Mouse (Mus musculus) gastrocnemius, postnatal 36 days (tissue): ENCODE data around the gene Tnfrsf18. TPM values are rescaled to one million over a fixed set of nuclear protein-coding genes. Genes with fewer than 3 reads are reported as not detected.

Source experiments
- DNase-seq, 2 experiments: peaks; one replicate each; pipeline ENCODE4 v3.0.0; 2022
- intact Hi-C: fragments of 180-260 bp; cut with DNase I; formaldehyde crosslinking; loops from one replicate; pipeline ENCODE4 v1.15.1; 2025
- long read RNA-seq, 2 experiments: library from polyadenylated mRNA; stranded (forward); transcript quantifications; one replicate each; pipeline ENCODE4 v2.0.0; 2021
- total RNA-seq, 2 experiments: library from RNA; stranded (reverse); gene quantifications; 2 replicates each; pipeline ENCODE4 v1.2.3; 2021

The Tnfrsf18 gene
- under 1 TPM in 1 of 2 experiments, not detected in 1; 0.48 TPM for total RNA-seq
- long read RNA-seq, experiment 1: 0 reads
- long read RNA-seq, experiment 2: 0 reads

DNA sequence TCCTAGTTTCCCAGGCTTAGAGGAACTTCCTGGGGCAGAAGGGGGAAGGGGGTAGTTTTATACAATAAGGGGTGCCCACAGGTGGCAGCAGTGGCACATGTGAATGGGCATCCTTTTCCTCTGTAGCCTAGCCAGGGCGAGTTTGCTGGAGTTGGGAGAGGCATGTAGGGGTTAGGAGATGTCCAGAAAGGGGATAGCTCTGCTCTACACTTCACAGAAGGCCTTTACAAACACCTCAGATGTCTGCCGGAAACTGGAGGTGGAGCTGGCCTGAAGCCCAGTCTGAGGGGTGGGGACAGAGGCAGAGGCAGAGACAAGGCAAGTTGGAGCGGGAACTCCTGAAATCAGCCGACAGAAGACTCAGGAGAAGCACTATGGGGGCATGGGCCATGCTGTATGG, at the start of gene Tnfrsf18:
Gene Tnfrsf18 (plus strand): TSS at position 152 of the 400 bp plus-strand sequence.
- intact Hi-C loops: no loop called here
- DNase-seq: no peak

DNA sequence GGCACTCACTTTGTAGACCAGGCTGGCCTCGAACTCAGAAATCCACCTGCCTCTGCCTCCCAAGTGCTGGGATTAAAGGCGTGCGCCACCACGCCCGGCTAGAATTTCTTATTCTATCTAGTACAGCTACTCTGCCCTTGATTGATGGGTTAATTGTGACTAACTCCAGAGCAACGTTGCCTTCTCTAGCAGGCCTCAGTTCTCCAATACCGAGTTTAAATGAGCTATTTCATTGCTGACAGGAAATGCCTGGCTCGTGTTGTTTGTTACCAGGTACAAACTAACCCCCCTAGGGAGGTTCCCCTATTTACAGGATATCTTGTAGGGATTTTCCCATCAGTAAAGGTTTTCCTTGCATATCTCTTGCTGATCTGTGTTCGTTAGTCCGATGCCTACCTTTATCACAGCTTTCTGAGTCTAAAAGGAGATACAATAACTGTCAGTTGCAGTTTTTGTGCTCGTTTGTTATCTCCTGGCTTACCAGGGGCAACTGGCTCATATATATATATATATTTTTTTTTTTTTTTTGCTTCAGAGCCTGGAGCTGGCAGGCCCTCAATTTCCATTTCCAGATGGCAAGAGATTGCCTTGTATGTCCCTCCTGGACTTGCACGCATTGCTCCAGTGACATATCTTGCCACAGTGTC, 44.4 kb upstream of the Tnfrsf18 start:
- intact Hi-C loops: no loop called here
- DNase-seq: no peak

DNA sequence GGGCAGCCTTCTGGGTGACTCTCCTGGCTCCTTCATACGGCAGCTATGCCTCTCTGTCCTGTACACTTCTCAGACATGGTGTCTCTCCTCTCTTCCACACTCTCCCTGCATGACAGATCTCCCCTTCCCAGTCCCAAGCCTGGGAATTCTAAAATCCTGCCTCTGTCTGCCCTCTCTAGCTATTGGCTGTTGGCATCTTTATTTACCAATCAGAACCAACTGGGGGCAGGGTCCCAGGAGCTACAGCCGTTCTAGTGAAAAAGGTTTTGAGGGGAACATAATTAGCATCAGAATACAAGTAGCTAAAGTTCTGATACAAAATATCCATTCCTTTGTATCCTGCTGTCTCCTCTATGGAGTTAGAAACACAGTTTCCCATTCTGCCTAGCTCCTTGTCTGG, 42.2 kb upstream of the Tnfrsf18 start:
- no peak for DNase-seq
- intact Hi-C loops: no loop called here

DNA sequence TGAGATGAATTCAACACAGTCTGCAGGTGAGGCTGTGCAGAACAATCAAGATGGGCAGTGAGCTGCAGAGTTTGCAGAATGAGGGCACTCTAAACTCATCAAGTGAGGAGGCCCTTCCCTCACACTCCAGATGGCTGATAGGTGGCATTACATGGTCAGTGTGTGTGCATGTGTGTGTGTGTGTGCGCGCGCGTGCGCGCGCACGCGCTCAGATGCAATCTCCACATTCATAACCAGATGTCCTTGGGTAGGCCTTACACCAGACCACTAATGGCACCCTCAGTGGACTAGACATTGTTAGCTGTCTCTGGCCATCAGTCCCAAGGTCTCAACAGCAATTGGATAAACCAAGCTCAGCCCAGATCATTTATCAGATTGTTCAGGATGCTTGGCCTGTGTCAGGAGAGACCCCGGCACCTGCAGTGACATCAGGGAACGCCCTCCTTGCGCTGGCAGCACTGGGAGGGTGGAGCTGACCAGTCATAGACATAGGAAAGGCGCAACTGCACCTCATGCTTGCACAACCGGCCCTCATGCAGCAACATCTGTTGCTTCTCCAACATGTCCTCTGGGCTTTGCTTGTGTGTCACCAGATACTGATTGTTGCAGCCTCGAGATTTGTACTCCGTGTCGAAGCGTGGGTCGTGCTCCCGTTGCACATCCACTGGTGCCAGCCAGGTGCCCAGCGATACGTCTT, 34.6 kb upstream of the Tnfrsf18 start:
- DNase-seq: no peak
- intact Hi-C loops: loop anchor here (5.0 kb wide), 2 partner anchors 34 to 41 kb away; no protein-coding TSS in a partner anchor

DNA sequence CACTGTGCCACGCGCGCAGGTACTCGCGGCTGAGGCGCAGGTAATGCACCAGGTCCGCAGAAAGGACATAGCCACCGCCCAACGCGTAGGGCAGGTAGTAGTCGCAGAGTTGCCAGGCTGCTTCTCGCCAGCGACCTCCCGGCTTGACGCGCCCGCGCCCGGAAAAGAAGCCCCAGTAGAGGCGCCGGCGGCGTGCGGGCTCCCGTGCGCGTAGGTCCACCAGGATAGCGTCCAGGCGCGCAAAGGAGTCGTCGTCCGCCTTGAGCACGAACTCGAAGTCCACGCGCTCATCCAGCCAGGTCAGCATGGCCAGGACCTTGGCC, 34.1 kb upstream of the Tnfrsf18 start:
- DNase-seq: no peak
- intact Hi-C loops: loop anchor here (5.0 kb wide), 2 partner anchors 35 to 40 kb away; no protein-coding TSS in a partner anchor

DNA sequence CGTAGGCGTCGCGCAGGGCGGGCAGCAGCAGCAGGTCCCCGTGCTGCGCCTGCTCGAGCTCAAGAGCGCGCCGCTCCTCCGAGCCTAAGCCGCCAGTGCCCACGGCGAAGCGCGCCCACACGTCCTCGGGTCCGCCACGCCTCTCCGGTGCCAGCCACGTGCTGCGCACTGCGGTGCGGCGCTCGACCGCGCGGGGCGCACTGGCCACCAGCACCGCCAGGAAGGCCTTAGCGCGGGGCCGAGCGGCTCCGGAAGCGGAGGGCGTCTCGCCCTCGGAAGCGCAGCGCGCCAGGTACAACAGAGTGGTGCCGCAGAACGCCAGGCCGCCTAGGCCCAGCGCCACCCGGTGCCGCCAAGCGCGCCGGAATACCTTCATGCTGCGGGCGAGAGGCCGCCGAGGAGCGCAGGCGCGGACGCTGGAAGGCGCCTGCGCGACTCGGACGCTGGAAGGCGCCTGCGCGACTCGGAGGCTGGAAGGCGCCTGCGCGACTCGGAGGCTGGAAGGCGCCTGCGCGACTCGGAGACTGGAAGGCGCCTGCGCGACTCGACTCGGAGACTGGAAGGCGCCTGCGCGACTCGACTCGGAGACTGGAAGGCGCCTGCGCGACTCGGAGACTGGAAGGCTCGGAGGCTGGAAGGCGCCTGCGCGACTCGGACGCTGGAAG, 33.6 kb upstream of the Tnfrsf18 start, which contains the start of the genes B3galt6 and Sdf4:
Gene B3galt6 (minus strand): TSS at position 409 of the 665 bp plus-strand sequence.
Gene Sdf4 (plus strand): TSS at position 632 of the 665 bp plus-strand sequence.
- intact Hi-C loops: loop anchor here (5.0 kb wide), 2 partner anchors 35 to 40 kb away; no protein-coding TSS in a partner anchor
- DNase-seq: peak; percentile 87 to 88

DNA sequence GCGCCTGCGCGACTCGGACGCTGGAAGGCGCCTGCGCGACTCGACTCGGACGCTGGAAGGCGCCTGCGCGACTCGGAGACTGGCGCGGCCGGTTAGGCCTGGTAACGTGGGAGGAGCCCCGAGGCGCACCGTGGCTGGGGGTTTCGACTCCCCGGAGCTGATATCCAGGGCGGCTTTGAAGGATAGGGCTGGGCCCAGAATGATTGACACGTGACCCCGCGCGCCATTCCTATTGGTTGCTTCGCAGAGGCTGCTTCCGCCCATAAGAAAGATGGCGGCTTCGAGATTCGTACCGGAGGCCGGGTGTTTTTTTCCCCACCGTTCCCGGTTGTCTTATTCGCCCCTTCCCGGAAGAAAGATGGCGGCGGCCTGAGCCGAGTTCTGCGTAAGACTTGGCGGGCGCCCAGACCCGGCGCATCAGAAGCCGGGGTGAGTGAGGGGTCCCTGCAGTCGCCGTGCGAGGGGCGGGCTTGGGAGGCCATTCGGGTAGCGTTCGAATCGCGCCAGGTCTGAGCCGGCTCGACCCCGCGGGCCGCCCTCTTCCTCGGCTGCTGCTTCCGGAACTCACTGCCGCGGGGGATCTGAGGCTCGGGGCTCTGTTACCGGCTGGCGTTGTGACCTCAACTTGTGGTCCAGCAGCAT, 32.9 kb upstream of the Tnfrsf18 start:
- peak in 1 of 2 experiments; percentile 99 for DNase-seq
- intact Hi-C loops: loop anchor here (5.0 kb wide), 2 partner anchors 36 to 39 kb away; no protein-coding TSS in a partner anchor

DNA sequence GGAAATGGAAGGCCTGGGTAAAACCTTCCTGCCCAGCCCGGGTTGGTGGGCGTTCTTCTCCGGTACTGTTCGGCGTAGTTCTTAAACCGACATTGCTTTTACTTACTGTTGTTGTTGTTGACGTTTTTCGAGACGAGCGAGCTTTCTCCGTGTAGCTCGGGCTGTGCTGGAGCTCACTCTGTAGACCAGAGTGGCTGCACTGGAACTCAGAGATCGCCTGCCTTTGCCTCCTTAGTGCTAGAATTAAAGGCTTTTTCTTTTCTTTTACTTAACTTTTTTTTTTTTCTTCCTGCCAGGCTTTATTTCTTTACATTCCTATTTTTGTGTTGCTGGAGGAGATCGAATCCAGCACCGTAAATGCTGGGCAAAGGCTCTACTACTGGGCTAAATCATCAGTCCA, 32.4 kb upstream of the Tnfrsf18 start:
- DNase-seq: no peak
- intact Hi-C loops: loop anchor here (5.0 kb wide), 2 partner anchors 36 to 39 kb away; no protein-coding TSS in a partner anchor

DNA sequence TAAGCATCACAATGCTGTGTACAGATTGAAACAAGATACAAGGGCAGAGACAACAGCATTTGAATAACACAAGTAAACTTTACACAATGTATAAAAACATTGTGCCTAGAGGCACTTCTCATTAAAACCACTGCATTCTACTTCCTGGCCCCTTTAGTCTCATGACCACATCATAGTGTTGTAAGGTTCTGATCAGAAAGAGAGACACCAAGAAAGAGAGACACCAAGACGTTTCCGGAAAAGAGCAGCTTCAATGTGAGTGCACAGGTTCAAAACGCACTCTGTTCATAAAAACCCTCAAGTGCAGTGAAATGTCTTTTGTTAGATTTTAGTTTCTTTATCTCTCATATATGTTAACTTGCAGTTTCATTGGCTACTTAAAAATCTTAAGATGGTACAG, 21.9 kb upstream of the Tnfrsf18 start:
- no peak for DNase-seq
- intact Hi-C loops: no loop called here

DNA sequence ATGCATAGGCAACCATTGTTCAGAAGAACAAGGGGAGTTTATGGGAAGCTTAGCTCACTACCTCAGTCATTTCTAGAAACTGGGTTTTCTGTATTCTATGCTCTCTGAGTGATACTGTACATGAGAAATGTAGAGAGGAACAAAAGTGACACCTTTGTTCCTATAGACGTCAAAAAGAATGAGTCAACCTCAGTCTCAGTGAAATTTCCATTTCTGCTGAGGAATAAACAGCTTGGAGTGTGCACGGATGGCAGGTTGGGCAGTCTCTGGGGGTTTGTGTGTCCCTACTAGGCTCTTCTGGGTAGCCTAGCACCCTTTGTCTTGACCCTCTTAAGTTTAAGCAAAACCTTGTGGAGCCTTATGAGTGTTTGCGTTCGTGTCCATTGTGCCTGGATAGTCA, 17.6 kb upstream of the Tnfrsf18 start:
- no peak for DNase-seq
- intact Hi-C loops: no loop called here

DNA sequence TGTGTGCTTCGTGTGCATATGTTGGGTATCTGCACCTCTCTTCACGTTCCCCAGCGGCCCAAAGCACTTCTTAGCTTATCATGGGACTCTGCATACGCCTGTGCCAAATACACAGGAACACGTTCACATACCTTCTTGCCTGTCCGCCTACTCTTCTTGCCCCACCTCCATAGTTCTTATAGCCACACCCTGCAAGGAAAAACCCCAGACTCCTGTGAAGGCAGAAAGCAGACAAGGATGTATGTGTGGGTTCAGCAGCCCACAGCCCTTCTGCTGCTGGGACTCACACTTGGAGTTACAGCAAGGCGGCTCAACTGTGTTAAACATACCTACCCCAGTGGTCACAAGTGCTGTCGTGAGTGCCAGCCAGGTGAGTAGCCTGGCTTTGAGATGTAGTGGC, 12.3 kb upstream of the Tnfrsf18 start, which contains the start of gene Tnfrsf4:
Gene Tnfrsf4 (plus strand): TSS at position 207 of the 400 bp plus-strand sequence.
- intact Hi-C loops: no loop called here
- DNase-seq: no peak

DNA sequence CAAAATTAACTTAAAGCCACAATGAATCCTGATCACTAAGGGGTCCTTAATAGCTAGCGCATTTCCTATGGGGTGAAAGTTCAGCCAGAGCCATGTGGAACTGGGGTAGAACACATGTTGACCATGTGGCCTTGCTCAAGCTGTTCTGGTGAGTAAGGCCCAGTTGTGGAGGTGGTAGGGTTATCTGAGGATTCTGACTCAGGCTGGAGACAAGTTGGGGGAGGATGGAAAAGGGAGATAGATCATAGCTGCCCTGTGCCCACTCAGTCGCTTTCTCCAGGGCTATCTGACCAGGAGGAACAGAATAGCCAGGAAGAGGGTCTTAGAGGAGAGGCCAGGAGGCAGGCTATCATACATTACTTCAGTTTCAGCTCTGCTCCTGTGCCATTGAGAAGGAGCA, 11.5 kb upstream of the Tnfrsf18 start:
- intact Hi-C loops: no loop called here
- no peak for DNase-seq

DNA sequence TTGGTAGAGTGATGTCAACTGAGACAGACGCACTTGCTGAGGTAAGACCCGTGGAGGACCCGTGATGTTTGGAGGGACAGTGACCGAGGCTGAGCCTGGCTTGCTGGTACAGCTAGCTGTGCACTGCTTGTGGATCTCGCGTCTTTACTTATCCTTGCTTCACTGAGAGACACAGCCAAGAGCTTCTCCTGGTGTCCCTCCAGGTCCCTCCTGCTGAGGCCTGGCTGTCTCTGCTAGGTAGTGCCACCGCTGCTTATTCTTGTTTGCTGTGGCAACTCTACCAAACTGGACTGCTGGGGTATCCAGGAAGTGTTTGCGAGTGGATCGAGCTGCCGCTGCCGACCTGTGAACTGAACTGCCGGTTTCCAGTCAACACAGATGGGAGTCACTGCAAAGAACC, 6.2 kb upstream of the Tnfrsf18 start:
- no peak for DNase-seq
- intact Hi-C loops: no loop called here

DNA sequence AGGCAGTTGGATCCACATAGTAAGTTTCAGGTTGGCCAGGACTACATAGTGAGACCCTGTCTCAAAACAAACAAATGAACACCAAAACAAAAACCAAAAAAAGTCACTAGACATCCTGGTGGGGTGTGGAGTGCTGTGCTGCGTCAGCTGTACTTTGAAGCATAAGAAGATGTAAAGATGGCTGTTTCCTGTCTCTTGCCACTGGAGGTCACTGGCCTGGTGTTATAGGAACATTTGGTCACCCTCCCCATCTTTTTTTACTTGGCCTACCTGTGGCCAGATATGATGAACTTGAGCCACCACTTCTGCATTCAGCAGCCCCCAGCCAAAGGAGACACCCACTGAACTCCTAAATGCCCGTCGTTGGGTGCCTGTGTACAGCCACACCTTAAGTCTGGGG, 4.6 kb upstream of the Tnfrsf18 start:
- intact Hi-C loops: no loop called here
- no peak for DNase-seq

DNA sequence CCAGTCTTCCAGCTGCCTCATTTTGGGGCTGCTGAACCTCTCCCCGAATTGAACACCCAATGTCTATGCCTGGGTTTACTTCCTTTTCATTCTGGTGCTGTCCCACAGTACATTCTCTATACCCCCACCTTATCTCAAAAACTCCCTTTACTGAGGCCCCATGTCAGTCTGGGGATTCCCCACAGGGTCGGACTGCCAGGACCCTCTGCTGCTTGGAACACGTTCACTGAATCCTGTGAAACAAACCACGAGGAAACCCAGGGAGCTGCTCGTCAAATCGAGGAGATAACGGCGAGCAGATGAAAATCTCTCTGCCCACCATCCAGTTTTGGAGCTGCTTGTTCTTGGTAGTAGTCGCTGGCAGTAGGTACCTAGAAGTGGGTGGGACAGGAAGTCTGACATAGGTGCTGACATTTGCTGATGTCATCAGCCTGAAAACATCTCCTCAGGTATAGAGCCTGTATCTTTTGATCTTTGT, 4.0 kb upstream of the Tnfrsf18 start:
- DNase-seq: no peak
- intact Hi-C loops: no loop called here

DNA sequence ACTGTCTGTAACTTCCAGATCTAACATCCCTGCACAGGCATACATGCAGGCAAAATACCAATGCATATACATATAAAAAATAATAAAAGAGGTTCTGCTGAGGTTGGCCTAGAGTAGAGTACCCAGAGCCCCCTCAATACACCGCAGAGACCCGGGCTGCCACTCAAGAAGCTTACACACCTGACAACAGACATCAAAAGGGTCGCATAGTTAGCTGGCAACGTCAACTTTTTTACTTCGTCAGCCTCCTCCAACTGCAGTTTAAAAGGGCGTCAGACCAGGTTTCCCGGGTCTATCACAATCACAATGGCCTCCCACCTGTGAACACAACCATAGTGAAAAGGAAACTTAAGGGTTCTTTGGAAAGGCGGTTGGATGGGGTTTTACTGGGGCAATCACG, 2.4 kb upstream of the Tnfrsf18 start:
- intact Hi-C loops: no loop called here
- no peak for DNase-seq

DNA sequence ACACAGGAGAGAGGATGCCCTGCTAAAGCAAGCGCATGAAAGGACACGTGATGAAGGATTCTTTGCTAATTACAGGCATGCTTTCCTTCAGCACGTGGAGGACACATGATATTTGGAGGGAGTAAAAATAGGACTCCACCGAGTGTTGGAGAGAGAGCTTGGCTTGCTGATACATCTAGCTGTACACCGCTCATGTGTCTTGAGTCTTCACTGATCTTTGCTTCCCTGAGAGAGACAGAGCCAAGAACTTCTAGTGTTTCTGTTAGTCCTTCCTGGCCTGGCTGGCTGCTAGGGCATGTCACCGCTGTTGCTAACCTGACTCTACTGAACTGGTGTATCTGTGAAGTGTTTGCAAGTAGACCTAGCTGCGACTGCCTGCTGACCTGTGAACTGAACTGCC, 1.8 kb upstream of the Tnfrsf18 start:
- intact Hi-C loops: no loop called here
- DNase-seq: peak in 1 of 2 experiments; percentile 22

DNA sequence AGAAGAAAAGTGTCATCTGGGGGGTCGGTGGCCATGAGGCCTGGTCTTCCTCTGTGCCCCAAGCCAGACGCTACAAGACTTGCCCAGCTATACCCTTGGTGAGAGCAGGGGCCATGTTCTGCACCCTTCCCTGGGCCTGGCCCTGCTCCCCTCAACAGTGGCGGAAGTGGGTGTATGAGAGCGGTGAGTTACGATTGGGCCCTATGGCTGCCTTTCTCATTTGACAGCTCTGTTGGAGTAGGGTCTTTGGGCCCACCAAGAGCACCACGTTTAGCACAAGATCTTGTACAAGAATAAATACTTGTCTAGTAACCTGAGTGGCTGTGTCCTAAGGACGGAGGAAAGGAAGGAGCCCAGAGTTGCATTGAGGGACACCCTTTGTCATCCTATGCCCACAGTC, 2.6 kb downstream of the Tnfrsf18 start:
- intact Hi-C loops: no loop called here
- no peak for DNase-seq

DNA sequence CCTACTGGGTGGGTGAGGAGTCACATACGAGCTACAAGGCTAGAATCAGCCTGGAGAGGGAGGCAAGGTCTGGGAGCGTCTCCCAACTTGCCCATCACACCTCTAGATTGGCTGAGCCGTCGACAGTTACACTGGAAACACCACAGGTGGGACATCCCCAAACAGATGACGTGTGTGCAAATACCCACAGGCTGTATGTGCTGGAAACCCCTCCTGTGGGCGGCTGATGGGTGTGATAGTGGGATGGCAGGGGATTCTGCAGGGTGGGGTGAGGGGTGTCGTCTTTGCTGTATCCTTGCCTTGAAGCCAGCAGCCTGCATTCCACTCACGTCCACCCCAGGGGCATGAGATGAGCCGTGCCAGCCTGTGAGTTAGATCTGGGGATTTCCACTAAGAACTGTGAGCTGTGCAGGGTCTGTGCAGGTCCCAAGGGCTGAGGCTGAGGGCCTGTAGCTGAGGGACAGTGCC, 4.7 kb downstream of the Tnfrsf18 start:
- no peak for DNase-seq
- intact Hi-C loops: loop anchor here (5.0 kb wide), 1 partner anchor 38 kb away; the partner anchor contains the start of genes B3galt6 and Sdf4

DNA sequence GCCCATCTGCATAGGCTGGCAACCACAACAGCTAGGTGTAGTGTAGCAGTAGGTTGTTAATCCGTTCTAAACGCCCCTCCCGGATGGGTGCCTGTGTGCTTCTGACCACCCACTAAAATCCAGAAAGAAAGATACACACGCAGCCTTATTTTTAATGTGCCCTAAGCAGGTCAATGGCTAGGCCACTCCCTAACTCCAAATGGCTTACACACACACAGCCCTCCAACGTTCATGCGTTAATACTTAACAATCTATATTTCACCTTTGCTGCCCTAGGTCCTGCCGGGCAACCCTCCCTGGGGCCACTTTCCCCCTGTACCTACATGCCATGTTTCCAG, 5.3 kb downstream of the Tnfrsf18 start:
- intact Hi-C loops: loop anchor here (5.0 kb wide), 1 partner anchor 39 kb away; the partner anchor contains the start of genes B3galt6 and Sdf4
- DNase-seq: no peak
